Mouse (Mus musculus): ENCODE measurements around the gene Smoc1. TPM values are rescaled to one million over a fixed set of nuclear protein-coding genes. Genes with fewer than 3 reads are reported as not detected.

Gene Smoc1
- total RNA-seq (2014; rRNA removed; ENCODE audit: low replicate concordance), result 2.7 and 5.1 TPM in 2 replicates
- polyA plus RNA-seq (2015; fragmentation: Nextera tagmentation; extraction: Ambion mirVana), result 5.9 and 6.2 TPM in 2 replicates

DNA sequence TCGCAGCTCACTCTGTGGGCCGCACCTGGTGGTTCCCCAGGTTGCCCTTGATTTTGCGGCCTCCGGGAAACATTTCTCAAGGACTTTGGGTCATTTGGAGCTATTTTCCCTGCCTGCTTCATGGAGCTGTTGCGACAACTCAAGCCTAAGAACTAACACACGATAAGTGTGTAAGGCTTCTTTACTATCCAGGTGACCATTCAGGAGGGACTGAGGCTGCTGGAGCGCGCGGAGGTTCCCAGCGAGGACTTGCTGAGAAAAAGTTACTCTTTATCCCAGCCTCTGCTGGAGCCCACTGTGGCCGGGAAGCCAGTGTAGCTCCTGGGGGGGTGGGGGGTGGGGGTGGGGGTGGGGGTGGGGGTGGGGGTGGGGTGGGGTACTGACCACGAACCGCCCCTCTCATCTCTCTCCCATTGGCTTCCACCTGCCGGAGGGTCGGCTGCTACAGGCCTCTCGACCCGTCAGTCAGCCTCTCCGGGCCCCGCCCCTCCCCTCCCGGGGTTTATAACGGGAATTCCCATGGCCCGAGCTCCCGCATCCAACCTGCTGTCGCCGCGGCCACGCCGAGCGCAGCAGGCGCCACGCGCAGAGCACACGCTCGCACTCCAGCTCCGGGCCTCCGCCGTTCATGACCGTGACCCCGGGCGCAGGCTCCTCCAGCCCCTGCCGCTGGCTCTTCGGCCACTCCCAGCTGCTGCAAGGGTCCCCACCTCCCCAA is at the start of gene Smoc1:
Gene Smoc1, plus strand, starts transcription at position 532 of the 718 bp plus-strand sequence.
- DNase-seq (ENCODE audit: low spot score) (peak; percentile 40), ATAC-seq (ENCODE audit: insufficient read depth, low read depth) (peak; percentile 77; the same call in 1 of the 2 replicates)
- H3K27ac ChIP-seq (ENCODE audit: low read depth), result no peak within 1 kb of the TSS
- H3K4me2 ChIP-seq (ENCODE audit: low read depth, low read length), result peak within 1 kb of the TSS; percentile 78
- no peak for TF ChIP-seq CTCF (IDR thresholded peaks at IDR 0.05; ENCODE audit: low read depth)
- no peak for TF ChIP-seq EP300 (IDR thresholded peaks at IDR 0.05; ENCODE audit: low read depth)
- WGBS, result 5% methylated on average over 41 of the region's 42 CpGs
- peak within 1 kb of the TSS; percentile 46 for H3K4me3 ChIP-seq (ENCODE audit: low read depth, low read length)
- no peaks in the 10 kb centered on the region for H3K36me3 ChIP-seq (replicated peaks; ENCODE audit: control insufficient read depth, insufficient read depth, low read length)
- no peak within 1 kb of the TSS for H3K9ac ChIP-seq (replicated peaks; ENCODE audit: low read depth, low read length)
- H3K27me3 ChIP-seq (ENCODE audit: control insufficient read depth, insufficient read depth, low read length), result peaks cover 54% of the 10 kb centered on the region
- H3K4me1 ChIP-seq (ENCODE audit: control insufficient read depth, insufficient read depth), result no peaks in the 10 kb centered on the region
- H3K9me3 ChIP-seq (replicated peaks; ENCODE audit: control insufficient read depth, low read length), result no peaks in the 10 kb centered on the region

DNA sequence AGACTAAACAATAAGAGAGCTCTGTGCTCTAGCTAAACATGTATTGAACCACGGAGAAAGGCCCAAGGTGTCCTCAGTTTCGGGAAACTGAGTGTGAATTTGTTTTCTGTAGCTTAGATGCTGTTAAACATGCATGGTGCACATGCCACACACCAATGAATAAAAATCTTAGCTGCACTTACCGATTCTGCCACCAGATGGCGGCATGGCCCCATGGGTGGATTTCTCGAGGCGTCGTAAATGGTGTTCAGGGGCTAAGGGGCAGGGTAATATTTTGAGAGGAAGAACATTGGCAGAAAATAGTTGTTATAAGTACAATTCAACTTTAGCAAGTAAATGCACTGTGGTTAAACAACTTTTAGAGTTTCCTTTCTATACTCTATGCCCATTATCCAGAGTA is 44.3 kb upstream of the Smoc1 start:
- Histone ChIP-seq H3K4me2 (ENCODE audit: low read depth, low read length) (no peak overlapping the region), H3K36me3 (replicated peaks; ENCODE audit: control insufficient read depth, insufficient read depth, low read length) (no peaks in the 10 kb centered on the region), H3K4me3 (ENCODE audit: low read depth, low read length) (no peak overlapping the region), H3K9ac (replicated peaks; ENCODE audit: low read depth, low read length) (no peak overlapping the region), H3K27ac (ENCODE audit: low read depth) (no peak overlapping the region), H3K9me3 (replicated peaks; ENCODE audit: control insufficient read depth, low read length) (no peaks in the 10 kb centered on the region), H3K27me3 (ENCODE audit: control insufficient read depth, insufficient read depth, low read length) (no peaks in the 10 kb centered on the region), H3K4me1 (ENCODE audit: control insufficient read depth, insufficient read depth) (no peaks in the 10 kb centered on the region)
- ATAC-seq (ENCODE audit: insufficient read depth, low read depth), result no peak
- peak; percentile 23 for DNase-seq (ENCODE audit: low spot score)
- under 1% methylated on average over 7 of the region's 7 CpGs for WGBS
- TF ChIP-seq EP300 (IDR thresholded peaks at IDR 0.05; ENCODE audit: low read depth) (no peak), CTCF (IDR thresholded peaks at IDR 0.05; ENCODE audit: low read depth) (peak; percentile 99)

DNA sequence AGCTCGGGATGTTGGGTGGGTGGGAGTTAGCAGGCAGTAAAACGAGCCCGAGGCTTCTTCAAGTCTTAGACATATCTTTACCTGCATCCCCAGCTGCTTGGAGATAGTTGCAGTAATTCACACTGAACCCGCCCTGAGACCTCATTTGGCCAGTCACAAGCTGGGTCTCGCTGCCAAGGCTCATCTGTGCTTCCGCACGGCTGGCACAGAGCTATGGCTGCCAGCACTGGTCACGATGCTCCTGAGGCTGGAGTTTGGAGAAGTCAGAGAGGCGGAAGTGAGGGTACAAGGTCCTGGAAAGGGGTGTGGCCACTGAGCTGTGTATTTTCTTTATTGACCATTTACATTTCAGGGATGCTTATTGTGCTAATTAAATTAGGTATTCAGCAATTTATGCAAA is 42.9 kb upstream of the Smoc1 start:
- Histone ChIP-seq H3K27me3 (ENCODE audit: control insufficient read depth, insufficient read depth, low read length) (no peaks in the 10 kb centered on the region), H3K4me3 (ENCODE audit: low read depth, low read length) (no peak overlapping the region), H3K4me2 (ENCODE audit: low read depth, low read length) (no peak overlapping the region), H3K4me1 (ENCODE audit: control insufficient read depth, insufficient read depth) (no peaks in the 10 kb centered on the region), H3K9me3 (replicated peaks; ENCODE audit: control insufficient read depth, low read length) (no peaks in the 10 kb centered on the region), H3K36me3 (replicated peaks; ENCODE audit: control insufficient read depth, insufficient read depth, low read length) (no peaks in the 10 kb centered on the region), H3K27ac (ENCODE audit: low read depth) (no peak overlapping the region), H3K9ac (replicated peaks; ENCODE audit: low read depth, low read length) (no peak overlapping the region)
- WGBS, result 61% methylated on average over 9 of the region's 9 CpGs
- TF ChIP-seq CTCF (IDR thresholded peaks at IDR 0.05; ENCODE audit: low read depth) (no peak), EP300 (IDR thresholded peaks at IDR 0.05; ENCODE audit: low read depth) (no peak)
- ATAC-seq (ENCODE audit: insufficient read depth, low read depth) (no peak), DNase-seq (ENCODE audit: low spot score) (no peak)

DNA sequence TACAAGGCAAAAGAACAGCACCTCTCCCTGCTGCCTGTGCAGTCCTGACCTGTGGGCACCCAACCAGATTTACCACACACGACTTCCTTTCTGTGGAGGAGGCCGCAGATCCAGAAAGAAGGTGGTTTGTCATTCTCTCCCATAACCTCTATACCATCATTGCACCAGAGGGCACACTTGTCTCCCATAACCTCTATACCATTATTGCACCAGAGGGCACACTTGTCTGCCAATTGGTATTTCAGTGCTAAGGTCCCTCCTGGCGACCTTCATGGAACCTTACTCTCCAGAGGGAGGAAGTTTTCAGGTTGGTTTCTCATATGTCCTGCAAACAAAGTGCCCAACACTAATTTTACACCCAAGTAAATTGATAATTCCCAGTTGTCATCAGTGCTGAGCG is 40.0 kb upstream of the Smoc1 start:
- no peaks in the 10 kb centered on the region for H3K36me3 ChIP-seq (replicated peaks; ENCODE audit: control insufficient read depth, insufficient read depth, low read length)
- no peak overlapping the region for H3K9ac ChIP-seq (replicated peaks; ENCODE audit: low read depth, low read length)
- 78% methylated on average over 4 of the region's 4 CpGs for WGBS
- ATAC-seq (ENCODE audit: insufficient read depth, low read depth) (no peak), DNase-seq (ENCODE audit: low spot score) (no peak)
- no peaks in the 10 kb centered on the region for H3K4me1 ChIP-seq (ENCODE audit: control insufficient read depth, insufficient read depth)
- no peak overlapping the region for H3K27ac ChIP-seq (ENCODE audit: low read depth)
- no peak overlapping the region for H3K4me2 ChIP-seq (ENCODE audit: low read depth, low read length)
- H3K9me3 ChIP-seq (replicated peaks; ENCODE audit: control insufficient read depth, low read length), result no peaks in the 10 kb centered on the region
- H3K4me3 ChIP-seq (ENCODE audit: low read depth, low read length), result no peak overlapping the region
- no peaks in the 10 kb centered on the region for H3K27me3 ChIP-seq (ENCODE audit: control insufficient read depth, insufficient read depth, low read length)
- TF ChIP-seq CTCF (IDR thresholded peaks at IDR 0.05; ENCODE audit: low read depth), result no peak; the same call in 1 of the 2 replicates
- no peak for TF ChIP-seq EP300 (IDR thresholded peaks at IDR 0.05; ENCODE audit: low read depth)

DNA sequence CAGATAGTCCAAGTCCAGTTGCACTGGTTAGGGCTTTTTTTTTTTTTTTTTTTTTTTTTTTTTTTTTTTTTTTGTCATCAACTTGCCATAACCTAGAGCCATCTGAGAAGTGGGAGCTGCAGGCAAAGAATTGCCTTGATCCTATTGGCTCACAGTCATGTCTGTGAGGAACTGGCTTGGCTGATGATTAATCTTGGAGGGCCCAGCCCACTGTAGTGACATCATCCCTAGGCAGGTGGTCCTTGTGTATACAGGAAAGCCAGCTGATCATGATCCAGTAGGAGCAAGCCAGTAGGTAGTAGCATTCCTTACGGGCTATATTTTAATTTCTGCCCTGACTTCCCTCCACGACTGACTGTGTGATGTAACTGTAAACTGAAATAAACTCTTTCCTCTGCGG is 38.3 kb upstream of the Smoc1 start:
- Histone ChIP-seq H3K4me1 (ENCODE audit: control insufficient read depth, insufficient read depth) (no peaks in the 10 kb centered on the region), H3K27ac (ENCODE audit: low read depth) (no peak overlapping the region), H3K4me3 (ENCODE audit: low read depth, low read length) (no peak overlapping the region), H3K4me2 (ENCODE audit: low read depth, low read length) (no peak overlapping the region), H3K9me3 (replicated peaks; ENCODE audit: control insufficient read depth, low read length) (no peaks in the 10 kb centered on the region), H3K27me3 (ENCODE audit: control insufficient read depth, insufficient read depth, low read length) (no peaks in the 10 kb centered on the region), H3K9ac (replicated peaks; ENCODE audit: low read depth, low read length) (no peak overlapping the region), H3K36me3 (replicated peaks; ENCODE audit: control insufficient read depth, insufficient read depth, low read length) (no peaks in the 10 kb centered on the region)
- 84% methylated on average over 3 of the region's 3 CpGs for WGBS
- DNase-seq (ENCODE audit: low spot score) (no peak), ATAC-seq (ENCODE audit: insufficient read depth, low read depth) (no peak)
- no peak for TF ChIP-seq EP300 (IDR thresholded peaks at IDR 0.05; ENCODE audit: low read depth)
- no peak for TF ChIP-seq CTCF (IDR thresholded peaks at IDR 0.05; ENCODE audit: low read depth)
